Mouse (Mus musculus) liver, adult 2 months (tissue): Measurements from ENCODE around the gene Dusp12.

Experiments used
- CTCF ChIP-seq: fragments of 200-500 bp; IDR thresholded peaks from 2 replicates; pipeline ENCODE4 v1.5.1; 2011; ENCODE audit warnings: low read depth, low read length, control low read depth
- POLR2A ChIP-seq: fragments of 200-500 bp; IDR thresholded peaks from 2 replicates; pipeline ENCODE4 v1.6.1; 2011; ENCODE audit warnings: low read length, control low read depth; ENCODE audit not compliant: insufficient read depth; ENCODE audit errors: extremely low read depth

DNA sequence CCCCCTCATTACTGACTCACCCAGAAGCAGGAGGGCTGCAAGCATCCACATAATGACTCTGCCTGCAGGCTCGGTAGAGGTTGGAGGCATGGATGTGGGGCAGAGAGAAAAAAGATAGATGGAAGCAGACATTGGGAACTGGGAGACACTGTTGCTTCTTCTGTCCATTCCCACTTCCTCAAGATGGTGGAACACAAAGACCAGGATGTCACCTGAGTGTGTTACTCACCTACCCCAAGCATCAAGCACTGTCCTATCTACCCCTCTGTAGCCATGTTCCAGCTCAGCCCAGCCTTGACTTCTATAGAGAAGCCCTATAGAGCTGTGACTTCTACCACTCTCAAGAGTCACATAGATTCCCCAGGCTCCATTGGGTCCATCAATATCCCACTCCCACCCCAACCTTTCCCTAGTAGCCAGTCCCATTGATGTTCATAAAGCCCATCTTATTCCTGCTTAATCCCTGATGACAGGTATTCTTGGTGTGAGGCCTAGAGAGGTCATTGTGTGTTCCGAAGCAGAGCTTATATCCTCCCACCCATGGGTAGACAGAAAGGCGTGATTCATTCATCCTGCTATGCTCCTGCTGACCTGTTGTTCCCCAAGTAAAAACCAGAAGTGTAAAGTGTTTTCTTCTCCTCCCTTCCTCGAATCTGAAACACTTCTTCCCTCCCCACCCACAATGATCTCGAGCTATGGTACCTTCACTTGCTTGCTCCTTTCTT is 27.7 kb upstream of the Dusp12 start, which contains the start of gene Fcrlb:
- TF ChIP-seq POLR2A (no peak), CTCF (no peak)
